Mouse (Mus musculus) T-cell, adult 2 months (primary cell): ENCODE data around the gene Coa5.

Experiments used
- DNase-seq: peaks from one replicate; pipeline ENCODE4 v3.0.0; 2022; ENCODE audit warnings: low spot score

Coa5 gene

DNA sequence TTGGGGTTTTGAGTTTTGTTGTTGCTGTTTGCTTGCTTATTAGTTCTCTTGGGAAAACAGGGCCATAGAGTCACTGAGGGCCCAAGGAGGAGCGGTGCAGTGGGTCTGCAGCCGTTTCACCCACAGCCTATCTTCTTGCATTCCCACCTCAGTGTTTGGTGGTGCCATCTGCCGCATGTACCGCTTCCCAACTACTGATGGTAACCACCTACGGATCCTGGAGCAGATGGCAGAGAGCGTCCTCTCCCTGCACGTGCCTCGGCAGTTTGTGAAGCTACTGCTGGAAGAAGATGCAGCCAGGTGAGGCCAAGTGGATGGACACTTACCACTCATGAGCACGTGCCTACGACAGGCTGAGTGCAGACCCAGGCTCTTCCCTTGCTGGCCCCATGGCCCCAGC is 61.8 kb downstream of the Coa5 start:
- DNase-seq: no peak
